Mouse (Mus musculus): ENCODE results near the gene B3gnt8. TPM values are rescaled to one million over a fixed set of nuclear protein-coding genes. Genes with fewer than 3 reads are reported as not detected.

Gene B3gnt8
- total RNA-seq, 2 experiments from 2014 or later = 4.0 TPM

Other genes with a start within 250 kb of the B3gnt8 start
- gene Lipe, start 227.9 kb upstream of the B3gnt8 start, total RNA-seq (2021) = 100 to 1,000 TPM; 391 to 441 TPM
- gene Cxcl17, start 213.8 kb upstream of the B3gnt8 start, total RNA-seq (2021) = not detected
- gene Ceacam1, start 149.1 kb upstream of the B3gnt8 start, total RNA-seq (2021) = 10 to 100 TPM; 16.0 to 21.7 TPM
- 1 to 10 TPM; 2.0 to 3.4 TPM for gene Ceacam2, start 86.8 kb upstream of the B3gnt8 start, total RNA-seq (2021)
- not detected for gene Erich4, start 10.8 kb upstream of the B3gnt8 start, total RNA-seq (2021)
- 10 to 100 TPM; 36.2 to 51.7 TPM for gene Dmac2, start 7.2 kb upstream of the B3gnt8 start, total RNA-seq (2021)
- gene Bckdha, start 32.3 kb downstream of the B3gnt8 start, total RNA-seq (2021) = 100 to 1,000 TPM; 251 to 252 TPM
- 10 to 100 TPM; 45.3 to 50.6 TPM for gene Exosc5, start 32.5 kb downstream of the B3gnt8 start, total RNA-seq (2021)
- gene Tmem91, start 48.5 kb downstream of the B3gnt8 start, total RNA-seq (2021) = 1 to 10 TPM in 1 of 2 experiments, under 1 TPM in 1; 0.90 to 1.9 TPM
- 10 to 100 TPM; 15.7 to 19.0 TPM for gene B9d2, start 54.1 kb downstream of the B3gnt8 start, total RNA-seq (2021)
- gene Tgfb1, start 60.3 kb downstream of the B3gnt8 start, total RNA-seq (2021) = 10 to 100 TPM; 48.7 to 49.6 TPM
- 10 to 100 TPM; 40.4 to 46.1 TPM for gene Ccdc97, start 92.4 kb downstream of the B3gnt8 start, total RNA-seq (2021)
- 100 to 1,000 TPM; 114 to 125 TPM for gene Hnrnpul1, start 128.1 kb downstream of the B3gnt8 start, total RNA-seq (2021)
- gene Axl, start 162.1 kb downstream of the B3gnt8 start, total RNA-seq (2021) = 10 to 100 TPM; 62.1 to 66.3 TPM
- 1 to 10 TPM; 3.2 to 3.9 TPM for gene Cyp2s1, start 190.3 kb downstream of the B3gnt8 start, total RNA-seq (2021)

All from adrenal gland, postnatal 10 days (tissue).